Mouse (Mus musculus): Measurements from ENCODE around the gene Epn2. TPM values are rescaled to one million over a fixed set of nuclear protein-coding genes. Genes with fewer than 3 reads are reported as not detected.

Epn2 gene
- polyA plus RNA-seq, 1 experiment from 2014 or later = 19.7 TPM

GRCm38 (mm10) chr11:61477566-61478508 lies 101.7 kb downstream of the Epn2 start:
- H3K4me2 ChIP-seq (ENCODE audit: low read depth, low read length) = no peak overlapping the region
- no peak for ATAC-seq (replicated peaks; ENCODE audit: extremely low read depth, insufficient read depth, low FRiP score)

GRCm38 (mm10) chr11:61476786-61477382 lies 102.6 kb downstream of the Epn2 start:
- Histone ChIP-seq H3K4me3 (ENCODE audit: low read length) (no peak overlapping the region), H3K36me3 (ENCODE audit: control insufficient read depth, insufficient read depth) (no peaks in the 10 kb centered on the region), H3K27ac (ENCODE audit: low read length) (no peak overlapping the region), H3K9me3 (replicated peaks; ENCODE audit: control insufficient read depth, low read length) (no peaks in the 10 kb centered on the region), H3K9ac (ENCODE audit: low read length) (no peak overlapping the region), H3K27me3 (ENCODE audit: control insufficient read depth, insufficient read depth, low read length) (no peaks in the 10 kb centered on the region), H3K4me2 (ENCODE audit: low read depth, low read length) (peak overlapping the region; percentile 23), H3K4me1 (ENCODE audit: control insufficient read depth, insufficient read depth, low read length) (no peaks in the 10 kb centered on the region)
- ATAC-seq (replicated peaks; ENCODE audit: extremely low read depth, insufficient read depth, low FRiP score) = no peak
- 47% methylated on average over 12 of the region's 12 CpGs for WGBS

More at GRCm38 (mm10) chr11:61477566-61478508, 101.7 kb downstream of the Epn2 start:
- no peak overlapping the region for H3K4me3 ChIP-seq (ENCODE audit: low read length)
- WGBS = 68% methylated on average over 17 of the region's 17 CpGs
- H3K36me3 ChIP-seq (ENCODE audit: control insufficient read depth, insufficient read depth) = no peaks in the 10 kb centered on the region
- H3K27me3 ChIP-seq (ENCODE audit: control insufficient read depth, insufficient read depth, low read length) = no peaks in the 10 kb centered on the region
- no peaks in the 10 kb centered on the region for H3K9me3 ChIP-seq (replicated peaks; ENCODE audit: control insufficient read depth, low read length)
- H3K4me1 ChIP-seq (ENCODE audit: control insufficient read depth, insufficient read depth, low read length) = no peaks in the 10 kb centered on the region
- H3K9ac ChIP-seq (ENCODE audit: low read length) = no peak overlapping the region
- no peak overlapping the region for H3K27ac ChIP-seq (ENCODE audit: low read length)

- H3K4me1 ChIP-seq (ENCODE audit: control insufficient read depth, insufficient read depth, low read length) = no peaks in the 10 kb centered on the region
- H3K27me3 ChIP-seq (ENCODE audit: control insufficient read depth, insufficient read depth, low read length) = no peaks in the 10 kb centered on the region
- no peaks in the 10 kb centered on the region for H3K36me3 ChIP-seq (ENCODE audit: control insufficient read depth, insufficient read depth)
- H3K27ac ChIP-seq (ENCODE audit: low read length) = no peak overlapping the region
- H3K4me3 ChIP-seq (ENCODE audit: low read length) = no peak overlapping the region
- ATAC-seq (replicated peaks; ENCODE audit: extremely low read depth, insufficient read depth, low FRiP score) = no peak
- WGBS = 64% methylated on average over 4 of the region's 4 CpGs
- no peak overlapping the region for H3K4me2 ChIP-seq (ENCODE audit: low read depth, low read length)
- no peaks in the 10 kb centered on the region for H3K9me3 ChIP-seq (replicated peaks; ENCODE audit: control insufficient read depth, low read length)
- H3K9ac ChIP-seq (ENCODE audit: low read length) = no peak overlapping the region
These were observed 105.9 kb downstream of the Epn2 start for GRCm38 (mm10) chr11:61473630-61474029.

GRCm38 (mm10) chr11:61470880-61471279 lies 108.6 kb downstream of the Epn2 start:
- Histone ChIP-seq H3K27ac (ENCODE audit: low read length) (no peak overlapping the region), H3K27me3 (ENCODE audit: control insufficient read depth, insufficient read depth, low read length) (no peaks in the 10 kb centered on the region), H3K4me3 (ENCODE audit: low read length) (no peak overlapping the region), H3K4me2 (ENCODE audit: low read depth, low read length) (no peak overlapping the region), H3K9ac (ENCODE audit: low read length) (no peak overlapping the region), H3K36me3 (ENCODE audit: control insufficient read depth, insufficient read depth) (no peaks in the 10 kb centered on the region), H3K4me1 (ENCODE audit: control insufficient read depth, insufficient read depth, low read length) (no peaks in the 10 kb centered on the region), H3K9me3 (replicated peaks; ENCODE audit: control insufficient read depth, low read length) (no peaks in the 10 kb centered on the region)
- no peak for ATAC-seq (replicated peaks; ENCODE audit: extremely low read depth, insufficient read depth, low FRiP score)

GRCm38 (mm10) chr11:61469317-61469917 lies 110.1 kb downstream of the Epn2 start:
- Histone ChIP-seq H3K27me3 (ENCODE audit: control insufficient read depth, insufficient read depth, low read length) (no peaks in the 10 kb centered on the region), H3K4me1 (ENCODE audit: control insufficient read depth, insufficient read depth, low read length) (no peaks in the 10 kb centered on the region), H3K9me3 (replicated peaks; ENCODE audit: control insufficient read depth, low read length) (no peaks in the 10 kb centered on the region), H3K36me3 (ENCODE audit: control insufficient read depth, insufficient read depth) (no peaks in the 10 kb centered on the region), H3K27ac (ENCODE audit: low read length) (no peak overlapping the region), H3K4me2 (ENCODE audit: low read depth, low read length) (no peak overlapping the region), H3K9ac (ENCODE audit: low read length) (no peak overlapping the region), H3K4me3 (ENCODE audit: low read length) (no peak overlapping the region)
- WGBS = 60% methylated on average over 7 of the region's 7 CpGs
- no peak for ATAC-seq (replicated peaks; ENCODE audit: extremely low read depth, insufficient read depth, low FRiP score)

GRCm38 (mm10) chr11:61468534-61468933 lies 111.0 kb downstream of the Epn2 start:
- 77% methylated on average over 4 of the region's 4 CpGs for WGBS
- Histone ChIP-seq H3K9me3 (replicated peaks; ENCODE audit: control insufficient read depth, low read length) (no peaks in the 10 kb centered on the region), H3K9ac (ENCODE audit: low read length) (no peak overlapping the region), H3K4me2 (ENCODE audit: low read depth, low read length) (no peak overlapping the region), H3K27me3 (ENCODE audit: control insufficient read depth, insufficient read depth, low read length) (no peaks in the 10 kb centered on the region), H3K36me3 (ENCODE audit: control insufficient read depth, insufficient read depth) (no peaks in the 10 kb centered on the region), H3K4me3 (ENCODE audit: low read length) (no peak overlapping the region), H3K4me1 (ENCODE audit: control insufficient read depth, insufficient read depth, low read length) (no peaks in the 10 kb centered on the region), H3K27ac (ENCODE audit: low read length) (no peak overlapping the region)
- no peak for ATAC-seq (replicated peaks; ENCODE audit: extremely low read depth, insufficient read depth, low FRiP score)

Other genes with a start within 250 kb of the Epn2 start
- 0.07 and 0.24 TPM in 2 replicates for gene Slc47a2, start 236.8 kb downstream of the Epn2 start, polyA plus RNA-seq (2015; fragmentation: Nextera tagmentation; extraction: Ambion mirVana)
- 25.0 and 26.8 TPM in 2 replicates for gene Slc47a1, start 201.3 kb downstream of the Epn2 start, polyA plus RNA-seq (2015; fragmentation: Nextera tagmentation; extraction: Ambion mirVana)
- 0.07 and 0.29 TPM in 2 replicates for gene Rnf112, start 125.6 kb downstream of the Epn2 start, polyA plus RNA-seq (2015; fragmentation: Nextera tagmentation; extraction: Ambion mirVana)
- gene Mfap4, start 94.3 kb downstream of the Epn2 start, polyA plus RNA-seq (2015; fragmentation: Nextera tagmentation; extraction: Ambion mirVana) = 125 and 225 TPM in 2 replicates
- gene Mapk7, start 85.3 kb downstream of the Epn2 start, polyA plus RNA-seq (2015; fragmentation: Nextera tagmentation; extraction: Ambion mirVana) = 27.4 and 28.9 TPM in 2 replicates
- 11.6 and 13.3 TPM in 2 replicates for gene B9d1, start 74.5 kb downstream of the Epn2 start, polyA plus RNA-seq (2015; fragmentation: Nextera tagmentation; extraction: Ambion mirVana)
- gene Grap, start 73.6 kb upstream of the Epn2 start, polyA plus RNA-seq (2015; fragmentation: Nextera tagmentation; extraction: Ambion mirVana) = 13.9 and 15.7 TPM in 2 replicates
- gene Fam83g, start 104.4 kb upstream of the Epn2 start, polyA plus RNA-seq (2015; fragmentation: Nextera tagmentation; extraction: Ambion mirVana) = 0.97 and 1.5 TPM in 2 replicates
- 0.11 TPM in 1 of 2 replicates, not detected in the other for gene Slc5a10, start 141.1 kb upstream of the Epn2 start, polyA plus RNA-seq (2015; fragmentation: Nextera tagmentation; extraction: Ambion mirVana)
- gene Prpsap2, start 182.4 kb upstream of the Epn2 start, polyA plus RNA-seq (2015; fragmentation: Nextera tagmentation; extraction: Ambion mirVana) = 14.0 and 17.7 TPM in 2 replicates

Data from heart, embryonic 16.5 days (tissue).